Mouse (Mus musculus) G1E (cell line): Measurements from ENCODE around the gene Sema3b.

ENCODE experiments used
- CTCF ChIP-seq: IDR thresholded peaks from 2 replicates; pipeline ENCODE4 v1.5.1; 2012; ENCODE audit warnings: low read depth, low read length, inconsistent platforms, mixed read lengths
- GATA1 ChIP-seq: IDR thresholded peaks from 2 replicates; pipeline ENCODE4 v1.6.1; 2012; ENCODE audit warnings: borderline replicate concordance, low read length, inconsistent platforms, mixed read lengths
- GATA2 ChIP-seq: IDR thresholded peaks from 2 replicates; pipeline ENCODE4 v1.6.1; 2012; ENCODE audit warnings: low read depth, low read length, inconsistent platforms, borderline replicate concordance
- TAL1 ChIP-seq: conservative IDR thresholded peaks from 2 replicates; pipeline ENCODE4 v1.6.1; 2012; ENCODE audit warnings: low read depth, low read length, inconsistent platforms, mixed read lengths

DNA sequence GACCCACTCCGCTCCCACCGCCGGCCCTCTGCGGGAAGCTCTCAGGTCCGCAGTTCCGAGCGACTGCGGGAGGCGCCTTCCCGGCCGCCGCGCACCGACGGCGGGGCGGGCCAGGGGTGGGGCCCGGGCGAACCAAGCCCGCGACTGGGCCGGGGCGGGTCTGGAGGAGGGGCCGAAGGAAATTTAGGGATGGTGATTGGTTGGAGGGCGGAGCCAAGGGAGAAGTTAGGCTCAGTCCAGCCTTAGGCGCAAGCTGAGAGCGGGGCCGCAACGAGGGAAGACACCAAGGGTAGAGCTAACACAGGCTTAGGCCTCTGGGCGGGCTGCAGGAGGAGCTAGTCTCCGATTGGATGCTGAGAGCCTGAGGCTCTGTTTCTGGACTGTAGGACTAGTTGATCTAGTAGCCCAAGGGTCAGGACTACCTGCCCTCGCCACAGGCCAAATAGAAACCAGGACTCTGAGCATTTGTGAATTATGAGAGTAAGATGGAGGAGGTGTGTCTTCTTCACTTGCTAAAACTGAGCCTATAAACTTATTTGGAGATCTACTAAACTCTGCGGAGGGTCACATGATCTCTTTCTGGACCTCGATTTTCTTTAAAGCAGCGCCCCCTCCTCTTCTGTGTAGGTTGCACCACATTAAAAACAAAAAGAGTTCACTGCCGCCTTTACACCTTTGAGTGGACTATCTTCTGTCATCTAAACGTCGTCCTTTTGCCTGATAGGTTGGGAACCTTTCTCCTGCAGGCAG lies 26.4 kb upstream of the Sema3b start, which contains the start of gene Gnai2:
- TF ChIP-seq CTCF (no peak), GATA1 (no peak), TAL1 (no peak), GATA2 (no peak)
